Mouse (Mus musculus) liver, embryonic 14.5 days (tissue): ENCODE measurements around the gene Btbd9.

ENCODE experiments used
- CTCF ChIP-seq: IDR thresholded peaks from 2 replicates; pipeline ENCODE4 v1.5.1; 2016; ENCODE audit warnings: antibody characterized with exemption, low read depth, control low read depth
- EP300 ChIP-seq: IDR thresholded peaks from 2 replicates; pipeline ENCODE4 v1.6.1; 2016; ENCODE audit warnings: antibody characterized with exemption, low read depth

- TF ChIP-seq CTCF (no peak), EP300 (no peak)
These were observed 267.4 kb downstream of the Btbd9 start for GRCm38 (mm10) chr17:30308889-30309288.
